24 mouse cellular contexts compared by ENCODE assay signal in genomic region chr7:144867161-144867560, GRCm38 (mm10). TPM values are rescaled to one million over a fixed set of nuclear protein-coding genes. Genes with fewer than 3 reads are reported as not detected.
"Had no signal": no experiment of that assay in that cellular context is flagged by ENCODE, and none has a peak within 500 bp of the region (broad histone marks: within the 10 kb centered on the region; RNA-seq: fewer than 3 reads in every experiment).

No protein-coding gene starts in this region.

- H3K9ac ChIP-seq: lung, embryonic 14.5 days; midbrain, embryonic 12.5 days; midbrain, embryonic 15.5 days; neural tube, embryonic 12.5 days; stomach, embryonic 15.5 days had no signal

- H3K27ac ChIP-seq: midbrain, embryonic 10.5 days; midbrain, embryonic 12.5 days; midbrain, embryonic 15.5 days; neural tube, embryonic 12.5 days; stomach, embryonic 15.5 days; stomach, postnatal 0 days had no signal

- ATAC-seq: midbrain, embryonic 15.5 days had no signal

- H3K4me2 ChIP-seq: lung, embryonic 14.5 days; midbrain, embryonic 12.5 days; midbrain, embryonic 15.5 days; neural tube, embryonic 12.5 days; stomach, embryonic 15.5 days had no signal

- DNase-seq: lung, adult 18-20 months; lung, postnatal 10 days; lung, postnatal 4 days; right cerebral cortex, postnatal 14 days; thymus, adult 2 months; thymus, postnatal 25 days; thymus, postnatal 4 days had no signal

- H3K36me3 ChIP-seq: midbrain, embryonic 10.5 days; midbrain, embryonic 12.5 days; midbrain, embryonic 15.5 days; neural tube, embryonic 12.5 days; stomach, embryonic 15.5 days had no signal

- H3K9me3 ChIP-seq: midbrain, embryonic 10.5 days; midbrain, embryonic 12.5 days; midbrain, embryonic 15.5 days; neural tube, embryonic 12.5 days; stomach, embryonic 15.5 days had no signal

- H3K4me3 ChIP-seq: midbrain, embryonic 10.5 days; midbrain, embryonic 12.5 days; midbrain, embryonic 15.5 days; neural tube, embryonic 12.5 days; stomach, embryonic 15.5 days had no signal

RNA-seq across cellular contexts. Expression of gene Fgf4, which starts 20.0 kb away (rescaled TPM):
- total RNA-seq: megakaryocyte, adult 5-6 weeks; megakaryocyte-erythroid progenitor cell, adult 5-6 weeks; midbrain, postnatal 0 days; monocyte, adult 5-6 weeks had no signal
- polyA plus RNA-seq: lung, embryonic 14.5 days; lung, embryonic 16.5 days; midbrain, embryonic 10.5 days; midbrain, embryonic 12.5 days; midbrain, embryonic 15.5 days; midbrain, postnatal 0 days; neural tube, embryonic 14.5 days; spleen, adult 2 months; stomach, embryonic 15.5 days; stomach, postnatal 0 days; testis, adult 2 months; urinary bladder, adult 2 months had no signal

RNA-seq across cellular contexts. Expression of gene Fgf15, which starts 29.2 kb away (rescaled TPM):
- total RNA-seq: megakaryocyte, adult 5-6 weeks; monocyte, adult 5-6 weeks; neutrophil, adult 5-6 weeks had no signal
- polyA plus RNA-seq: lung, embryonic 14.5 days; lung, embryonic 16.5 days; spleen, adult 2 months; stomach, postnatal 0 days; testis, adult 2 months; urinary bladder, adult 2 months had no signal

RNA-seq across cellular contexts. Expression of gene Fgf3, which starts 29.3 kb away (rescaled TPM):
- total RNA-seq: monocyte, adult 5-6 weeks had no signal
- polyA plus RNA-seq: lung, embryonic 14.5 days; lung, embryonic 16.5 days; stomach, embryonic 15.5 days; testis, adult 2 months; urinary bladder, adult 2 months had no signal
